Mouse (Mus musculus): ENCODE measurements around the gene Xylt2. TPM values are rescaled to one million over a fixed set of nuclear protein-coding genes. Genes with fewer than 3 reads are reported as not detected.
"Not testable (repeated sequence)": the region's sequence is repeated elsewhere in the genome, so short reads cannot be mapped to it uniquely, and the experiment has no call there.

Gene Xylt2
- polyA plus RNA-seq, 1 experiment from 2014 or later: 13.0 TPM

DNA sequence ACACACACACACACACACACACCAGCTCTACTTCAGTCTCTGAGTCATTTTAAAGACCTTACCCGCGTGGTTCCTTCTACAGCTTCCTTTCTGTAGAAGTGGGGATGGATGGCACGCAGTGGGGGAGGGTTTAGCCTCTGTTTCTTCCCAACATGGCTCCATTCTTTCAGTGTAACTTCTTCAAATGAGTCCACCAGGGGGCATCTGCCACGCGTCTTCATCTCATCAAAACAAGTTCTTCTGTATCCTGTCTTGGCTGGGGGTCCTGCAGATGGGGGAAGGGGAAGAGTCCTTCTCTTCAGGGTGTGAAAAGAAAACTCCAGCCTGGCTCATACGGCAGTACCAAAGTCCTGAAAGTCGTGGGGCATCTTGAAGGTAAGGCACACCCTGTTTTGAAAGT lies 26.7 kb upstream of the Xylt2 start:
- peaks cover 4% of the 10 kb centered on the region; the same call in 1 of the 2 replicates for H3K4me1 ChIP-seq (ENCODE audit: control insufficient read depth, insufficient read depth, low read depth, low read length)
- ATAC-seq: no peak
- no peak overlapping the region for H3K9ac ChIP-seq (ENCODE audit: low read depth, low read length)
- no peak overlapping the region for H3K4me3 ChIP-seq (ENCODE audit: low read length)
- 33% methylated on average over 7 of the region's 7 CpGs for WGBS
- no peak overlapping the region for H3K4me2 ChIP-seq (ENCODE audit: low read length)
- H3K9me3 ChIP-seq (ENCODE audit: control insufficient read depth, low read length): no peaks in the 10 kb centered on the region
- H3K36me3 ChIP-seq (ENCODE audit: control insufficient read depth, insufficient read depth, low read length): no peaks in the 10 kb centered on the region
- H3K27me3 ChIP-seq (replicated peaks; ENCODE audit: control insufficient read depth, insufficient read depth, low read length): no peaks in the 10 kb centered on the region
- no peak overlapping the region for H3K27ac ChIP-seq (ENCODE audit: low read depth, low read length)

DNA sequence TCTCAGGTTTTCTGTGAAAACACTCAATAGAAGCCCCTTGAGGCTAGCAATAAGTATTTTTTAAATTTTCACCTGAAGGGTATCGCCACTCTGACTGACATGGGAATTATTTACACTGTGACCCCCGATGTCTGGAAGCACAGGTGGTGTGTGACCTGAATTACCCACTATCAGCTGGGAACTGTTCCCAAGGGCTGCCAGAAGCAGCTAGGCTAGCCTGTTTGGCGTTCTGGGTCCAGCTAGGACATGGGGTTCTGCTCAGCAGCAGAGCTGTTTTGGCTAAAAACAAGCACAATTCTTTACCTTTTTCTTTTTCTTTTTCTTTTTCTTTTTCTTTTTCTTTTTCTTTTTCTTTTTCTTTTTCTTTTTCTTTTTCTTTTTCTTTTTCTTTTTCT lies 24.9 kb upstream of the Xylt2 start:
- Histone ChIP-seq H3K4me1 (ENCODE audit: control insufficient read depth, insufficient read depth, low read depth, low read length) (peaks cover 4% of the 10 kb centered on the region; the same call in 1 of the 2 replicates), H3K9me3 (ENCODE audit: control insufficient read depth, low read length) (no peaks in the 10 kb centered on the region), H3K9ac (ENCODE audit: low read depth, low read length) (0 out of 2 replicates have a peak overlapping the region, but pooled peaks have one; percentile 19), H3K36me3 (ENCODE audit: control insufficient read depth, insufficient read depth, low read length) (no peaks in the 10 kb centered on the region), H3K4me3 (ENCODE audit: low read length) (no peak overlapping the region), H3K27me3 (replicated peaks; ENCODE audit: control insufficient read depth, insufficient read depth, low read length) (no peaks in the 10 kb centered on the region), H3K27ac (ENCODE audit: low read depth, low read length) (no peak overlapping the region), H3K4me2 (ENCODE audit: low read length) (no peak overlapping the region)
- no peak for ATAC-seq
- WGBS: 38% methylated on average over 3 of the region's 3 CpGs

DNA sequence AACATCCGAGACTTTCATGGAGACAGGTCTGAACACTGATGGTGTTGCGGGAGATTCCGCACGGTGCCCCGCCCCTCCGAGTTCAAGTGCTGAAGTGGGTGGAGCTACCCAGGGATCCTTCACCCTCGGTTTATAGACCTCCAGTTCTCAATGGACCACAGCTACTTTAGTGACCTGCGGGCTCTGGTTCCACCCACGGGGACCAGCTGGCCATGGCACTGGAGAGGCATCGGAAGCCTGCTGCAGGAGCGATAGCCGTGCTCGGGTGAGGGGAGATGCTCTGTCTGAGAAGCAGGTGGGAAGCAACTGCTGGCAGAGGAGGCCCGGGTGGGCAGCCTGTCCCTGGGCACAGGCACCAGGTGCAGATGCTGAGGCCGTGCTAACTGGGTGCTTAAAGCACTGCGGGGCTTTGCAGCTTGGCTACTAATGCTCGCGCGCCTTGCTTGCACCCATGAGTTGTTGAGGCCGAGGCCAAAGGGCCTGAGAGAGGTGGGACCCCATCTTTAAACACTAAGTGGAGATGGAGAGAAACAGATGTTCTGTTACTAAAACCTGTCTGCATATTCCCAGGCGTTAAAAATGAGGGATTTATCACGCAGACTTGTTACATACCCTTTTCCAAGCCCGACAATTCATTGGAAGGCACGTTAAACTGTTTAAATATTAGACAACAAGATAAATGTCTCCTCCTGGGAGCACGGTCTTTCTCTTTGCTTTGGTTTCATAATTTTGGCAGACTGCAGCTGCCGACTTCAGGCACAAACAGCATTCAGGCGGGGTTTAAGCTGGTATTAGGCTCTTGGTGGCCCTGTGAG lies 24.3 kb upstream of the Xylt2 start:
- no peak overlapping the region for H3K9ac ChIP-seq (ENCODE audit: low read depth, low read length)
- no peaks in the 10 kb centered on the region for H3K9me3 ChIP-seq (ENCODE audit: control insufficient read depth, low read length)
- no peaks in the 10 kb centered on the region for H3K36me3 ChIP-seq (ENCODE audit: control insufficient read depth, insufficient read depth, low read length)
- peak overlapping the region; percentile 16; the same call in 1 of the 2 replicates for H3K4me2 ChIP-seq (ENCODE audit: low read length)
- H3K4me1 ChIP-seq (ENCODE audit: control insufficient read depth, insufficient read depth, low read depth, low read length): peaks cover 4% of the 10 kb centered on the region; the same call in 1 of the 2 replicates
- WGBS: 49% methylated on average over 27 of the region's 27 CpGs
- no peak for ATAC-seq
- H3K27me3 ChIP-seq (replicated peaks; ENCODE audit: control insufficient read depth, insufficient read depth, low read length): no peaks in the 10 kb centered on the region
- H3K27ac ChIP-seq (ENCODE audit: low read depth, low read length): no peak overlapping the region
- no peak overlapping the region for H3K4me3 ChIP-seq (ENCODE audit: low read length)

DNA sequence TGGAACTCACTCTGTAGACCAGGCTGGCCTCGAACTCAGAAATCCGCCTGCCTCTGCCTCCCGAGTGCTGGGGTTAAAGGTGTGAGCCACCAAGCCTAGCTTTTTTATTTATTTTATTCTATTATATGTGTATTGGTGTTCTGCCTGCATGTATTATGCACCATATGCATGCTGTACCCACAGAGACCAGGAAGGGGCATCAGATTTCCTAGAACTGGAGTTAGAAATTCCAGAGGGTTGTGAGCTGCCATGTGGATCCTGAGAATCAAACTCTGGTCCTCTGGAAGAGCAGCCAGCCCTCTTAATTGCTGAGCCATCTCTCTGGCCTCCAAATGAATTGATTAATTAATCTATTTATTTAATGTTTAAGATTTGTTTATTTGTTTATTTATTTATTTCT lies 22.1 kb upstream of the Xylt2 start:
- WGBS: 97% methylated on average over 3 of the region's 3 CpGs
- H3K9me3 ChIP-seq (ENCODE audit: control insufficient read depth, low read length): no peaks in the 10 kb centered on the region
- no peak overlapping the region for H3K4me2 ChIP-seq (ENCODE audit: low read length)
- H3K4me1 ChIP-seq (ENCODE audit: control insufficient read depth, insufficient read depth, low read depth, low read length): peaks cover 4% of the 10 kb centered on the region; the same call in 1 of the 2 replicates
- H3K27ac ChIP-seq (ENCODE audit: low read depth, low read length): no peak overlapping the region
- ATAC-seq: no peak
- H3K36me3 ChIP-seq (ENCODE audit: control insufficient read depth, insufficient read depth, low read length): no peaks in the 10 kb centered on the region
- H3K27me3 ChIP-seq (replicated peaks; ENCODE audit: control insufficient read depth, insufficient read depth, low read length): no peaks in the 10 kb centered on the region
- H3K9ac ChIP-seq (ENCODE audit: low read depth, low read length): no peak overlapping the region
- no peak overlapping the region for H3K4me3 ChIP-seq (ENCODE audit: low read length)

DNA sequence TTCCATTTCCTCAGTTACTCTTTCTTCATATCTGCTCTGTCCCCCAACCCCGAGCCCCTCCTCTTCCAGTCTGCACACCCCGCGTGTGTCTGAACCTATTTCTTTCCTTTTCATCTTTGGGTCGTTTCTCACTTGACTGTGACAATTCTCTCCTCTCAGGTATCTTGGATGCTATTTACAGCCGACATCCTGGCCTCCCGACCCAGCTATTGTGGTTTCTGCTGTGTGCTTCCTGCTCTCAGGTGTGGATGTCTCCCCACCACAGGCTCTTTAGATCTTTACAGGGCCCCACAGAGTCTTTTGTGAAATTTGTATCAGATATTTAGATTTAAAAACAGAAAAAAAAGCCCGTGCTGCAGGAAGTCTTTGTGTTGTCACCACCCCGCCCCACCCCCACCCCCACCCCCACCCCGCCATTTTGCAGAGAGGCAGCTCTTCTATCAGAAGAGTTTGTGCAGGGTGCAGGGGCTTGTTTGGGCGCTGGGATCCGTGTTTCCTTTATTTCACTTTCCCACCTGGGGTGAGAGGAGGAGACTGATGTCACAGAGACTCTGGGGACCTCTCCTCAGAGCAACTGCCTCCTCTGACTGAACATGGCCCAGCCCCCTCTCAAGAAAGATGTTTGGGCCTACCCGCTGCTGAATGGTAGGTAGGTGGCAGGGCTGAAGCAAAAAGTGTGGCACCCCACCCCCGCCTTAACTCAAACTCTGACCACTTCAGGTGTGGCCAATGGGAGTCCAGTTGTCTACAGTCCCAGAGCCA lies 20.6 kb upstream of the Xylt2 start:
- H3K36me3 ChIP-seq (ENCODE audit: control insufficient read depth, insufficient read depth, low read length): no peaks in the 10 kb centered on the region
- no peak overlapping the region for H3K4me3 ChIP-seq (ENCODE audit: low read length)
- WGBS: 40% methylated on average over 13 of the region's 13 CpGs
- H3K4me2 ChIP-seq (ENCODE audit: low read length): no peak overlapping the region
- peaks cover 4% of the 10 kb centered on the region; the same call in 1 of the 2 replicates for H3K4me1 ChIP-seq (ENCODE audit: control insufficient read depth, insufficient read depth, low read depth, low read length)
- no peak overlapping the region for H3K27ac ChIP-seq (ENCODE audit: low read depth, low read length)
- no peaks in the 10 kb centered on the region for H3K9me3 ChIP-seq (ENCODE audit: control insufficient read depth, low read length)
- H3K27me3 ChIP-seq (replicated peaks; ENCODE audit: control insufficient read depth, insufficient read depth, low read length): no peaks in the 10 kb centered on the region
- no peak for ATAC-seq
- no peak overlapping the region for H3K9ac ChIP-seq (ENCODE audit: low read depth, low read length)

DNA sequence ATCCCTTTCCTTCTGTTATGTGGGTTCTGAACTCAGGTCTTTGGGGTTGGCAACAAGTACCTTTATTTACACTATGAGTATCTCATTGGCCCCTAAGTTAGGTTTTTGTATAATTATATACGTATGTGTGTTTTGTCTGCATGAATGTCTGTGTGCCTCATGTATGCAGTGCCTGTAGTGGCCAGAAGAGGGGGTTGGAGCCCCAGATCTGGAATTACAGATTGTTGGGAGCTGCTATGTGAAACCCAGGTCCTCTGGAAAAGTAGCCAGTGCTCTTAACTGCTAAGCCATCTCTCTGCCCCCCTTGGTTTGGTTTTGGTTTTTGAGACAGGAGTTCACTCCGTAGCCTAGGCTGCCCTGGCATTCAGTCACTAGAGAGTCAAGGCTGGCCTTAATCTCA lies 19.8 kb upstream of the Xylt2 start:
- H3K4me2 ChIP-seq (ENCODE audit: low read length): no peak overlapping the region
- peaks cover 3% of the 10 kb centered on the region; the same call in 1 of the 2 replicates for H3K4me1 ChIP-seq (ENCODE audit: control insufficient read depth, insufficient read depth, low read depth, low read length)
- 87% methylated on average over 2 of the region's 2 CpGs for WGBS
- no peaks in the 10 kb centered on the region for H3K9me3 ChIP-seq (ENCODE audit: control insufficient read depth, low read length)
- H3K9ac ChIP-seq (ENCODE audit: low read depth, low read length): no peak overlapping the region
- H3K36me3 ChIP-seq (ENCODE audit: control insufficient read depth, insufficient read depth, low read length): no peaks in the 10 kb centered on the region
- no peaks in the 10 kb centered on the region for H3K27me3 ChIP-seq (replicated peaks; ENCODE audit: control insufficient read depth, insufficient read depth, low read length)
- no peak overlapping the region for H3K4me3 ChIP-seq (ENCODE audit: low read length)
- H3K27ac ChIP-seq (ENCODE audit: low read depth, low read length): no peak overlapping the region
- ATAC-seq: no peak

DNA sequence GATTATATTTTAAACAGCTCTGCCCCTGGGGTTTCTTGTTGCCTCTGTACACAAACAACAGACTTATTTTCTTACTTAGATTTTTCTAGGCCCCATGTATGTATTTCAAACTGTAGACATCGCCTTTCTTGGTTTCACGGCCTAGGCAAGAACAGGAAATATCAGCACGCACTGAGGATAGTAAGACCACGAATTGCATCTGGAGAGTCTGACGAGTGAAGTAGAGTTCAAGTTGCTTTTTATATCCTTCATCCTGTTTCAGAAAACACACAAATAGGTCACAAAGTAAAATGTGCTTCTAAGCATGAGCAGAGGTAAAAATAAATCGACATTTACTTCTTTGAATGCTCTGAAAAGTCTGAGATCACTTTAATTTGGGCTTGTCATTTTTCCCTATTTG lies 18.2 kb upstream of the Xylt2 start:
- H3K27me3 ChIP-seq (replicated peaks; ENCODE audit: control insufficient read depth, insufficient read depth, low read length): no peaks in the 10 kb centered on the region
- H3K9me3 ChIP-seq (ENCODE audit: control insufficient read depth, low read length): no peaks in the 10 kb centered on the region
- no peak overlapping the region for H3K4me2 ChIP-seq (ENCODE audit: low read length)
- no peaks in the 10 kb centered on the region for H3K36me3 ChIP-seq (ENCODE audit: control insufficient read depth, insufficient read depth, low read length)
- 85% methylated on average over 6 of the region's 6 CpGs for WGBS
- no peak overlapping the region for H3K4me3 ChIP-seq (ENCODE audit: low read length)
- H3K4me1 ChIP-seq (ENCODE audit: control insufficient read depth, insufficient read depth, low read depth, low read length): no peaks in the 10 kb centered on the region
- ATAC-seq: no peak
- no peak overlapping the region for H3K27ac ChIP-seq (ENCODE audit: low read depth, low read length)
- no peak overlapping the region for H3K9ac ChIP-seq (ENCODE audit: low read depth, low read length)

DNA sequence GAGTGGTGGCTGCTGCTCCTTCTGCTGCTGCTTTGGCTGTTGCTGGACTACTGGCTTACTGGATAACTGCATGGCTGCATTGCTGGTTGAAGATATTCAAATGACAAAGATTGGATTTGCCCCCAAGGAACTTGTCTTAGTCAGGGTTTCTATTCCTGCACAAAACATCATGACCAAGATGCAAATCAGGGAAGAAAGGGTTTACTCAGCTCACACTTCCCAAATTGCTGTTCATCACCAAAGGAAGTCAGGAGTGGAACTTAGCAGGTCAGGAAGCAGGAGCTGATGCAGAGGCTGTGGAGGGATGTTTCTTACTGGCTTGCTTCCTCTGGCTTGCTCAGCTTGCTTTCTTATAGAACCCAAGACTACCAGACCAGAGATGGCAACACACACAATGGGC lies 15.2 kb upstream of the Xylt2 start:
- H3K27ac ChIP-seq (ENCODE audit: low read depth, low read length); H3K27me3 ChIP-seq (replicated peaks; ENCODE audit: control insufficient read depth, insufficient read depth, low read length); H3K4me1 ChIP-seq (ENCODE audit: control insufficient read depth, insufficient read depth, low read depth, low read length); H3K36me3 ChIP-seq (ENCODE audit: control insufficient read depth, insufficient read depth, low read length); H3K9ac ChIP-seq (ENCODE audit: low read depth, low read length); ATAC-seq; H3K4me3 ChIP-seq (ENCODE audit: low read length); H3K9me3 ChIP-seq (ENCODE audit: control insufficient read depth, low read length); H3K4me2 ChIP-seq (ENCODE audit: low read length): not testable (repeated sequence)

DNA sequence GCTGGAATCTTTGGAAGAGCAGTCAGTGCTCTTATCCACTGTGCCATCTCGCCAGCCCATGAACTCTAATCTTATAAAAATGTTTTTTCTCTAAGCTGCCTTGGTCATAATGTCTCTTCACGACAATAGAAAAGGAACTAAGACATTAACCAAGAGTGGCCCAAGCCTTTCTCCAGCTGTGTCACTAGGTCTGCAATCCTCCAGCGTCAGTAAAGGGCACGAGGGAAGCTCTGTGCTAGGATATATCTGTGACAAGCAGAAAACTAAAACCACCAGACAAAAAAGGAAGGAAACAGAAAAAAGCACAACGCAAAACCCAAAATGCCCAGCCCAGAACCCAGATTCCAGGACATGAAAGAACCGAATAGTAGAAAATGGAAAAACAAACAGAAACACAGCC lies 9.9 kb upstream of the Xylt2 start:
- Histone ChIP-seq H3K27ac (ENCODE audit: low read depth, low read length) (no peak overlapping the region), H3K9me3 (ENCODE audit: control insufficient read depth, low read length) (no peaks in the 10 kb centered on the region), H3K4me2 (ENCODE audit: low read length) (no peak overlapping the region), H3K27me3 (replicated peaks; ENCODE audit: control insufficient read depth, insufficient read depth, low read length) (no peaks in the 10 kb centered on the region), H3K9ac (ENCODE audit: low read depth, low read length) (no peak overlapping the region), H3K4me3 (ENCODE audit: low read length) (no peak overlapping the region), H3K4me1 (ENCODE audit: control insufficient read depth, insufficient read depth, low read depth, low read length) (no peaks in the 10 kb centered on the region), H3K36me3 (ENCODE audit: control insufficient read depth, insufficient read depth, low read length) (no peaks in the 10 kb centered on the region)
- ATAC-seq: no peak
- 89% methylated on average over 6 of the region's 6 CpGs for WGBS

Measured in hindbrain, embryonic 16.5 days (tissue).